Mouse (Mus musculus): ENCODE results near the gene Kyat1.
"Not testable (repeated sequence)": the region's sequence is repeated elsewhere in the genome, so short reads cannot be mapped to it uniquely, and the experiment has no call there.

Kyat1 gene

DNA sequence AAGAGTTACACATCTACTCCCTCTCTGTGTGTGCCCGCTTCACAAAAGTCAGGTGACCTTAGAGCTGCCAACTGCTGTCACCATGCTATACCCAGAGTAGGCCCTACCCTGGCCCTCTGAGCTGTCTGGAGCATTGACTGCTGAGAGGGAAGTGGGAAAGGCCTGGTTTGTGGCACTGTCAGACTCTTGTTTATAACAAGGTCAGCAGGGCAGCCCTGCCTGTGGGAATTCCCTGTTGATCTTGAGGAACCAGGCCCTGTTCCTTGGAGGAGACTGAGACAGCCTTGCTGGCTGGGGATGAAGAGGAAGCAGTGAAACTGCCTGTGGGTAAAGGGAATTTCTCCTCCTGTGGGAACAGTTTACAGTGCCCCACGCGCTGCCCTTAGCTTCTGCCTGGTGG lies 9.1 kb upstream of the Kyat1 start:
- DNase-seq (ENCODE audit: low read depth): no peak

DNA sequence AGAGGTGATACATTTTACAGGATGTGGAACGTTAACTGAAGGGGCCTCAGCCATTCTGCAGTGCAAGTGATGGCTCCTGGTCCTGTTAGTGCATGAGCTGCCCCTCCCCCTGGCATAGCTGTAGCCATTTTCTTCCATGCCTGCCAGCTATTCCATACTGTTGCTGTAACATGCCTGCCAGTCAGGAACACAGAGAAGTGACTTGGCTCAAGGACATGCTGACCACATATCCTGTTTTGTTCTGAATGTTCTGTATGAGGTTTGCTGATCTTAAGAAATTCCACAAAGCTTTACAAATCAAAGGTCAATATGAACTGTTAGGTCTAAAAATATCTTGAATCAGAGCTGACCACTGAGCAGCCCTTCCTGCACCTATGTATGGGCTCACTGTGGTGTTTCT lies 7.3 kb upstream of the Kyat1 start:
- no peak for DNase-seq (ENCODE audit: low read depth)

DNA sequence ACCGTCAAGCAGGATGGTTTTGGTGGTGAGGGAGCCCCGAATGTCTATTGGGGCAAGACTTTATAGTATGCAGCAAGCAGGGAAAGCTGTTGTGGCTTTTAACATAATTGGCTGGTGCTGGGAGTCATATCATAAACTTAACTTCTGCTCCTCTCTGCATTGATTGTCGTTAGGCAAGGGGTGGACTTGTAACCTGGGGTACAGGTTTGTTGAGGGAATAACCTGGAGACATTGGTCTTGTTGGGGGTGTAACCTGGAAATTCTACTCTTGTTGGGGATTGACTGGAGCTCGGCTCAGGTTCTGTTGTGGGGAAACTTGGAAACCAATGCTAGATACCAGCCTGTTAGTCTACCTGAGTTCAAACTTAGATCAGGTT lies 6.5 kb upstream of the Kyat1 start:
- no peak for DNase-seq (ENCODE audit: low read depth)

DNA sequence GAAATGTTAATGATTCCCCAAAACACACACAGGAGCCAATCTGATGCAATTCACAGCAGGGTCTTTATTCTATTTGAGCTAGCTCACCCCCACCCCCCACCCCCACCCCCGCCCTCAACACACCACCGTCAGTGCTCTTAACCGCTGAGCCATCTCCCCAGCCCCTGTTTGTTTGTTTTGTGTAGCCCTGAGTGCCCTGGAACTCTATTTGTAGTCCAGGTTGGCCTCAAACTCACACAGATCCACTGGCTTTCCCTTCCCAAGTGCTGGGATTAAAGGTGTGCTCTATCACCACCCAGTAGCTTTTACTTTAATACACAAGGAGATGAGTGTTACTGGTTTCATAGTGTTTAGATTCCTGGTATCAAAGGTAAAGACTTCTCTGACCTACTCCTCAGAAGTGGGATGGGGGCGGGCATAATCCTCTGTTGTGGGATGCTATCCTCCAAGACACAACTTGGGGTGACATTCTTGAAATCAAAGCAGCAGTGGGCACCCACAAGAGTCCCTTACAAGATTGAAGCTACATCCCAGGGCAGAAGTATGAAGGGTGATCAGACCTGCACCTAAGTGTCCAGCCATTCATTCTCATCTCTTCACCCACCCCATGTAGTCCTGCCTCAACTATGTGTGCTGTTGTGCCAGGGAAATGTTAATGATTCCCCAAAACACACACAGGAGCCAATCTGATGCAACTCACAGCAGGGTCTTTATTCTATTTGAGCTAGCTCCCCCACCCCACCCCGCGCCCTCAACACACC lies 5.9 kb upstream of the Kyat1 start:
- no peak for DNase-seq (ENCODE audit: low read depth)

DNA sequence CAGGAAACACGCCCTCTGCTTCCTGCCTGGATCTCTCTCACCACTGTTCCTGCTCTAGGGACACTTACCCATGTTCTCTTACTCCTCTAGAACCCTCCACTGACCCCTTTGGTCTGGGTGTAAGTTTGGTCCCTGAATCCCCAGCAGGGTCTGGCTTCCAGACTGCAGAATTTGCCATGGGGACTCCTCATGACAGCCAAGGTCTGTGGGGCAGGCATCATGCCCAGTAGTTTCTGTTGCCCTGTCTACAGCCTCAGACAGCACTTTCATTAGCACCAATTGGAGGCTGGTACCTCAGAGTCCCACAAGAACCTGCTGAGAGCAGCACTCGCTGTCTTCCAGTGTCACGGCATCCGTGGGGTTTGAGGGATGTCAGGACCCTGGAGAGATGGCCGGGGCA lies 2.2 kb upstream of the Kyat1 start:
- DNase-seq (ENCODE audit: low read depth): no peak

DNA sequence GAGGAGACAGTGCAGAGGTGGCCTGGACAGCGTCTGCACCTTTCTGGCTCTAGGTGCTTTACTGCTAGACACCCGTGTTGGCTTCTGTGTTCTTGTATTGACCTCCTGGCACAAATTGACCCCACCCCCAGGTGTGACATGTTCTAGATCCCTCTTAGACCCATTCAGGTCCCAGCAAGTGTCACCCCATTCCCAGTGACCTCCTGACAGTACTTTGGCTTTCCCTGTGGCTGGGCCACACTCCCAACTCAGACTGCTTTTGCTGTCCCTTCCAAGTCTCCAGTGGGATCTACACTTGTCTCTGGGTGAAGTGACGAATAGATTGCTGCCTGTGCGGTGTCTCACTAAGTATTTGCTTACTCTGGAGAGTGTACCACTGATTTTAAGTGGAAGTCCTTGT lies 1.8 kb upstream of the Kyat1 start:
- no peak for DNase-seq (ENCODE audit: low read depth)

DNA sequence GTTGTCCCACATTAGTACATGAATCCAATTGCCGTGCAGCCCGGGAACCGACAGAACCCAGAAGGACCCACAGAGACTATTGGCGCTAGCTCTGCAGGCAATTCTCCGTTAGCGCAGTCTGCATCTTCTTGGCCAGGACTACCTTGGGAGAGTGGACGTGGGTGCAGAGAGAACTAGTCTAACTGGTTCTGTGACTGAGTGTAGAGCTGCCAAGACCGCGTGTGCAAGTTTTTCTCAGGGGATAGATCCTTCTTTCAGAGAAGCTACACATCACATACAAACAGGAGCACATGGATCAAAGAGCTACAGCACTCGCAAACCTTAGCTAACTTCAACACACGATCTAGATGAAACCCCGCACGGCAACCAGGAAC lies 405 bp downstream of the Kyat1 start:
- DNase-seq (ENCODE audit: low read depth): no peak

DNA sequence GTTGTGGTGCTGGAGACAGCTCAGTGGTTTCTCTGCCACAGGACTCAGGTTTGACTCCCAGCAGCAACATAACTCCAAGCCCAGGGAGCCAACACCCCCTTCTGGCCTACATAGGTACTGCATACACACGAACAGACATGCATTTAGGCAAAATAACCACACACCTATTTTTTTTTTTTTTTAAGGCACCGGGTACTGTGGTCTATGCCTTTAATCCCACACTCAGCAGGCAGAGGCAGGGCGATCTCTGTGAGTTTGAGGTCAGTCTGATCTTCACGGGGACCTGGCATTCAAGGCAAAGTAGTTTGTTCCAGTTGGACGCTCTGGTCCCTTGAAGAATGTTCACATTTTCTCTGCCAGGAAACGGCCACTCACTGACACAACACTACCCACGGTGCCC lies 2.2 kb downstream of the Kyat1 start:
- DNase-seq (ENCODE audit: low read depth): peak; percentile 74

DNA sequence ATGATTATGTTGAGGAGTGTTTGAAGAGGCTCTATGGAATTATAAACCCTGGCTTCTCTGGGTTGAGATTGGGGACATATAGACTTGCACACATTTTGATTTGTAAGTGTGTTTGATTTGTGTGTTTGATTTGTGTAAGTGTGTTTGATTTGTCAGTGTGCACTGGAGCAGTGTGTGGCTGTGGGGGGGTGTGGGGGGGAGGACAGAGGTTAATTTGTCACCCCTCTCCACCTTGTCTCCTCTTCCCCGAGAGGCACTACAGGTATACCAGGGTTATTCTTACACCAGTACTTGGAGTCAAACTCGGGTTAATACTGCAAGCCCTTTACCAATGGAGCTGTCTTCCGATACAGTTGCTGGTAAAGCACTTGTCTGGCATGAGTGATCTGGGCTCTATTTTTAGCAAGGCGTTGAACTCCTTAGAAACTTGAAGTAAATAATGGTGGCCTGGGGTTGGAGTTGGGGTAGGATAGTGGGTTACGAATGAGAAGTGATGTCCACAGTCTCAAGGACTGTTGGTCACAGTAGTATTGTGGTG lies 5.2 kb downstream of the Kyat1 start:
- no peak for DNase-seq (ENCODE audit: low read depth)

DNA sequence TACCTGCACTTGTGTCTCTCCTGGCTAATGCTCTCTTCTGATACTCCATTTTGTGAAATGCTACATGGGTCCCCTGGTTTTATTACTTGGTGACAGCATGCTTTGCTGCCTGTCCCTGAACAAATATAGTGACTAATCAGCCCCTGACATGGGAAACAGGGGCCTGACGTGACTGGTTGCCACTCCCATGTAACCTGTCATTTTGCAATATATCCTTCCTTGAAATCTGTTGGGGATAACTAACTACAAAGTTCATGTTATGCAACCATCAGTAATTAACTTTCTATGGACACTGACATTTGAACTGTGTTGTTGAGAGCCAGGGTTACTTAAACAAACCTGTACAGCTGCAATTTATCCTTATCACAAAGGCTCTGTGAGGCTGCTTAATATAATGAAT lies 5.7 kb downstream of the Kyat1 start:
- DNase-seq (ENCODE audit: low read depth): no peak

DNA sequence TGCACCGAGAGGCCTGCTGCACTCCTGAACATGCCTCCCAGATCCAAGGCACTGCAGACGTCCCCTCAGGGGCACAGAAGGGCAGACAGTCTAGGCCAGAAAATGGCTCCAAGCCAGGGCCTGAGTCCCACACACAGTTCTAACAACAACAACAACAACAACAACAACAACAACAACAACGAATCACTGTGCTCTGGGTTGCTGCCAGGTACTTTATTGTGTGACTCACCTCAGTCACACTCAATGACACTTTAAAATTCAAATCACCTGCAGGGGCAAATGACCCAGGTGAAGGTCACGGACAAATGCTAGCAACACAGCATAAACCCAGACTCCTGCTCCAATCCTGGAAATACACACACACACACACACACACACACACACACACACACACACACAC lies 7.6 kb downstream of the Kyat1 start:
- DNase-seq (ENCODE audit: low read depth): no peak

DNA sequence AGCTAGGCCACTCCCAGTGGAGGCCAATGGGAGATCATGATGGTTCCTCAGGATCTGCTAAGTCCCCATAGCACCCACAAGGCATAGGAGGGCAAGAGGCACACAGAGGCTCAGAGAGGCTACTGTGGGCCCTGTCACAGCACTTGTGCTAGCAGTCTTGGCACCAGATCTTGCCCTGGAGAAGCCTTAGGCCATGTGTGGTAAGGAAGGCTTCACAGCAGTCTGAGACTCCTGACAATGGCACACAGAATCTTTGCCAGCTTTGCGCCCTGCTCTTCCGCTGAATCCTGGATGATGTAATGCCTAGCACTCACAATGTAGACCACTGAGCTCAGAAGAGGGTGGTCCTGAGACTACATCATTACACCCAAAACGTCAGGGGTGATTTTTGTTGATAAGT lies 11.0 kb downstream of the Kyat1 start:
- no peak for DNase-seq (ENCODE audit: low read depth)

DNA sequence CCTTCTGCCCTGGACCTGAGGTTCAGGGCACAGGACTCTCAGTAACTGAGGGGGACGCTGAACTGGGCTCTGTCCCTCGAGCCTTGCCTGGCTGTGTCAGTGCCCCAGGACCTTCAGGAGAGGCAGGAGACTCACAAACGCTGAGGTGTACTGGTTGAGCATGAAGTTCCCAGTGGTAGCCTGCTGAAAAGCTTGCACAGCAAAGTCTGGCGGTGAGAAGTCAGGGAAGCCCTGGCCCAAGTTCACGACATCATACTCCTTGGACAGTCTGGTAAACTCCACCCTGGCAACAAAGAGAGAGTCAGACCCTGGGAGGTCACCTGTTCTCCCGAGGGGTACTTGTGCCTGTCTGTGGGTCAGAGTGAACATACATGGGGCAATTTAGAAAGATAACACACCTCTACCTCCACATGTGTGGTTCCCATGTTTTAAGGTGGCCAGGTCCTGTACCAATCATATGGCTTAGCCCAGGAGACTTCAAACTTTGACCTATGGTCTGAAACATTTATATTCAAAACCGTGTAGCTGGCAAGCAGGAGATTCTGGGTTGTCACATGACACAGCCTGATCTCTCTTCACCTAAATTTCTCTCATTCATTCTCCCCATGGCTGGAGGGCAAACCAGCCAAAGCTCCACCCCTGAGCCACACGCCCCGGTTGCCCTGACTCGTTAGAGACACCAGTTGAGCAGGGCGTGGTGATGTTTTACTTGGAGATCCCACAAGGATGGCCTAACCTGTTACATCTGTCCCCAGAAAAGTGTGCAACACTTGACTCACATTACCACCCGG lies 13.7 kb downstream of the Kyat1 start:
- DNase-seq (ENCODE audit: low read depth): no peak

DNA sequence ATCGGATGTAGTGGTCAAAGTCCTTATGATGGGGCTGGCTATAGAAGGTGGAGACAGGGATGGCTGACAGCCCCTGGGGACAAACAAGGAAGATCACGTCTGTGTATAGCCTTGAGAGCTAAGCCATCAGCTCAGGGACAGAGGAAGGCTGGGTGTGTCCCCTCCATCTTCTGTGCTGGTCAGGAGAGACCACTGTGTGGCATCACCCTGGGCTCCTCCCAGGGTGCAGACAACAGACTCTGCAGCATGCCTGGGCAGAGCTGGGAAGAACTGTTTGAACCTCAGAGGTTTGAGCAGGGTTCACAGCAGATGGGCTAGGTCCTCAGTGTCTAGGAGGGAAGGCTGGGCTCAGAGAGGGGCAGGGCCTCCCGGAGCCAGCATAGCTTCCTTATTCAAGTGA lies 20.0 kb downstream of the Kyat1 start:
- DNase-seq (ENCODE audit: low read depth): no peak

DNA sequence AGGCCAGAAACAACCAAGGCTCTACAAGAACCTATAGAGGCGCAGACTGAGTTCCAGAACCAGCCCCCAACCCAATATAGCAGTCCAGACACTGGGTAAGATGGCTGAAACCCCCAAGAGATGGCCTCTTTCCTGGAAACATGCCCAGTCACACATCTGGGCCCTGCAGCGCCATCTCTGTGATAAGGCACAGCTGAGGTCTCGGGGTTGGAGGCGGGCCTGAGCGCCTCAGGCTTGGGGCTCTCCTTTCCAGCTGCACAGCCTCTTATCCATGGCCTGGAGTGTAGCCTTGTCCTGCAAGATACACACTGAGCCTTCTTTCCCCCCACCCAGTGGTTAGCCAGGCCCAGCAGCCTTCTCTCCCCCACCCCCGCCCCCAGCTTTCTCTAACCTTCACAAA lies 20.4 kb downstream of the Kyat1 start:
- no peak for DNase-seq (ENCODE audit: low read depth)

DNA sequence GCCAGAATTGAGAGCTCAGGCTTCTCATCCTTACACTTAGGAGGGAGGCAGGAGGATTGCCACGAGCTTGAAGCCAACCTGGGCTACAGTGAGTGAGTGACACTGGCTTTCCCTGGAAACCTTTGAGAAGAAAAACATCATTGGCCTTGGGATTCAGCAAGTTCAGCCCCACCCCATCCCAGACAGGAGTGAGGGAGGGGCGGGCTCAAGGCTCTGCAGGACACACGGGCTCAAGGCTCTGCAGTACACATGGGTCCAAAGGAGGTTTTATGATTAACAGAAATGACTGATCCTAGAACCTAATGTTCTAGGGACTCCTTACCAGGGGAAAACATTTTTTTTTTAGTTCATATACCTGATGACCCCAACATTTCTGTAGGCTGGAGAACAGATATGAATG lies 21.9 kb downstream of the Kyat1 start:
- DNase-seq (ENCODE audit: low read depth): no peak

DNA sequence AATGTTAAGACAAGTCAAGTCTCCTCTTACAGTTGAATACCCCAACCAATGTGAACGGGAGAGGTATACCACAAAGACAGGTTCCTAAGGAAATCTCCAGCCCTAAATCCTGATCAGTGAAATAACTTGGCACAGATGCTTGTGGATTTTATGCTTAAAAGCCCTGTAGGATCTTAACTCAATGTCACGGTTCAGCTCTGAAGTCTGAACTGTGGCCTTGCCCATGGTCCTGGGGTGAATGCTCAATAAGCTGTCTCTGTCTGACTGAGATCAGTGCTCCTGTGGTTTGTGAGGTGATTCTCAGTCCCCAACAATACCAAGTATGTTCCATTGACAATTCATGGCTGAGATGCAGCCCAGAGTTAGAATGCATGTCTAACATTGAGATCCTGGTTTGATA lies 23.2 kb downstream of the Kyat1 start:
- DNase-seq (ENCODE audit: low read depth): no peak

DNA sequence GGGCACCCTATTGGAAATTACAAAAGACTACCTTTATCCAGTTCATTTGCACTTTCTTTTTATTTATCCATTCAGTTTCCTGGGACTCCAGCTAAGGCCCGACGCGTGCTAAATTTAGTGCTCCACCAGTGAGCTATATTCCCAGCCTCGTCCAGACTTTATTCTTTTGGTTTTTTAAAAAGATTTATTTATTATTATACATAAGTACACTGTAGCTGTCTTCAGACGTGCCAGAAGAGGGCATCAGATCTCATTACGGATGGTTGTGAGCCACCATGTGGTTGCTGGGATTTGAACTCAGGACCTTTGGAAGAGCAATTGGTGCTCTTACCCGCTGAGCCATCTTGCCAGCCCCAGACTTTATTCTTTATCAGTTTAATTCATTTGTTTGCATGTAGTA lies 26.9 kb downstream of the Kyat1 start:
- DNase-seq (ENCODE audit: low read depth): not testable (repeated sequence)

DNA sequence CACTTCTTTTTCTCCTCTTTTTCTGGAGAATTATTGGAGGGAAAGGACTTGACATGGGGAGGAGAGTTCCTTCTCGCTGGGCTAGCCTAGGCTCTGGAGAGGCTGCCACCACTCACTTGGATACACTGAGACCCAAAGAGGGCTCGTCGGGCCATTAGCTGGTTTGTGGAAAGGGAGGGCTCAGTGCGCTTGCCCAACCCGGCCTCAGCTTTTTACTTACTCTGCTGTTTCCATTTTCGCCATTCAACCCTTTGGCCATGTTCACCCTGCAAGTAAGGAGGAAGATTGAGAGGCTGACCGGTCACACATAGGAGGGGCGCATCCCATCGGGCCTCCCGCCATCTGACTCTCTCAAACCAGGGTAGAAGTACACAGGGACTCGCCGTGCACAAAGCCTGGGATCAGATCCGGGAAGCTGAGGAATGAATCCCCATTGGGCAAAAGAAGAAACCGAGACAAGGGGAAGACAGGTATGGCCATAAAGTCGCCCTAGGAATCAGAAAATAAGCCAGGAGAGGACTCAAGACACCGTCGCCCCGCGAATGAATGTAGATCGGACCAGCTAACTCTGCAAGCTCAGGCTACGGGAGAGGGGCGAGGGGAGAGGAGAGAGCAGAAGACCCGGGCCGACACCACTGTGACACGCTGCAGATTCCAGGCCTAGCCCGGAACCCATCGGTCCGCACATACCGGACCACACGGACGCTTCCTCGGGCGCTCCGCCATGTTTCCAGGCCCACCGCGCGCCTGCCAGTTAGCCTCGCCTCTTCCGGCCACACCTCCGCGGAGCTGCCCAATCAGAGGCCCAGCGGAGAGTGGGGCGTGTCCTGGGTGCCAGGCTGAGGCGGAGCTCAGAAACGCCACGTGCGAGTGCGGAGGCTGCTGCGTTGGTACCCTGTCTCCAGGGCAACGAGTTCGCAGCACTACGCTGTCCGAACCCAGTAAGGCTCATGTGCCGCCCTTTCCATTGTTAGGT lies 27.7 kb downstream of the Kyat1 start, which contains the start of gene Spout1:
Spout1 (minus strand) TSS at position 760 of the 976 bp plus-strand sequence.
- DNase-seq (ENCODE audit: low read depth): peak; percentile 96

DNA sequence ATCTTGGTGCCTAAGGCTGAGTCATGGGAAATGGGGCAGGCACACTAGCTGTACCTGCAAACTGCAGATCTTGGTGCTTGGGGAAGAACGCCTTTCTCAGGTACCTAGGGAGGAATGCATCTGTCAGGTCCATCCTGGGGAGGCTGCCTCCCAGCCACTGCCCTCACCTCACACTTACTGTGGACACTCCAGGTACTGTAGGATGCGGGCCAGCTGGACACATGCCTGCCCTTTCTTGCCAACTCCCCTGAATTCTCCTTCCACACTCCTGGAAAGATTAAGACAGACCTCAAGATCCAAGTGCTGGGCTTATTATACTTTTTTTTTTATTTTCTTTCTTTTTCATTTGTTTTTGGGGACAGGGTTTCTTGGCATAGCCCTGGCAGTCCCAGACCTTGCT lies 29.1 kb downstream of the Kyat1 start:
- DNase-seq (ENCODE audit: low read depth): no peak

DNA sequence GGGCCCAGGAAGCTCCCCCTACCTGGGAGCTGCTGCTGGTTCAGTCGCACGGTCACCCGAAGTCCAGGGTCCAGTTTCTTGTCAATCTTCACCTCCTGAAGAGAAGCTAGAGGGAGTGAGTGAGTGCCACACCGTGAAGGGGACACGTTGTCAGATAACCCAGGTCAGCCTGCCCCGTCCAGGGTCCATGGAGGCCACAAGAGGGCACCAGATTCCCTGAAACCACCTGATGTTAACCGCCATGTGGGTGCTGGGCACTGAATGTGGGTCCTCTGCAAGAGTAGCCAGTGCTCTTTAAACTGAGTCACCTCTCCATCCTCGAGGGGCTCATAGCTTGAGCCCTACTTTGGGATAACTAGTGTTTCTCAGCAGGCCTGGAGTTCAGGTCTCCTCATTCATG lies 29.8 kb downstream of the Kyat1 start:
- peak; percentile 24 for DNase-seq (ENCODE audit: low read depth)

DNA sequence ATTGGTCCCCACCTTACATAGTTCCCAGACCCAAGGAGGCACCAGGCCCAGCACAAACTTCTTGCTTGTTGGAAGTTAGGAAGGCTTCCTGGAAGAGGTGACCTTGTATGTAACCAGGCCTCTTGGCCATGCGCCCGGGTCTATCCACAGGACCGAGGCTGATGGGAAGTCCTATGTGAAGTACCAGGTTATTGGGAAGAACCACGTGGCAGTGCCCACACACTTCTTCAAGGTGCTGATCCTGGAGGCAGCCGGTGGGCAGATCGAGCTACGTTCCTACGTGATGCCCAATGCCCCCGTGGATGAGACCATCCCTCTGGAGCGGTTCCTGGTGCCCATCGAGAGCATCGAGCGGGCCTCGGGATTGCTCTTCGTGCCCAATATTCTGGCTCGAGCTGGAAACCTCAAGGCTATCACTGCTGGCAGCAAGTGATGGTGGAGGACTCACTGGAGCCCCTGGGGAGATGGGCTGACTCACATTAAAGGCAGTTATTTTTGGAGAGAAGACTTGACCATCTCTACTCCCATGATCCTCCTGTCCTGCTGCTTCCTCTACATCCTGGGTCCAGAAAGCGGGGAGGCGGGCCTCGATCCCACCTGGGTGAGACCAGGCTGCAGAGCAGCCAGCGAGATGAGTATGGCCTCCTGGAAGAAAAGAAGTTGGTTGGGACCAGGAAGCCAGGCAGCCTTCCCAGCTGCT lies 32.0 kb downstream of the Kyat1 start:
- DNase-seq (ENCODE audit: low read depth): no peak

Measured in naive thymus-derived CD4-positive, alpha-beta T cell, adult 2 months (primary cell).